Mouse (Mus musculus) liver, embryonic 13.5 days (tissue): ENCODE data around the gene Card6. TPM values are rescaled to one million over a fixed set of nuclear protein-coding genes. Genes with fewer than 3 reads are reported as not detected.

Source experiments
- ATAC-seq: fragments of 200-750 bp; cut with Nextera tagmentation; 2 replicates; pipeline ENCODE4 v1.8.0; 2017; ENCODE audit warnings: low read depth, mild to moderate bottlenecking, moderate number of reproducible peaks, moderate library complexity
- DNase-seq: peaks from one replicate; pipeline ENCODE4 v3.0.0; 2022
- H3K27ac ChIP-seq: fragments of 300-500 bp; sonication (generic); 2 replicates; pipeline ENCODE4 v1.5.1; 2015; ENCODE audit warnings: moderate library complexity, mild to moderate bottlenecking, inconsistent platforms
- H3K27me3 ChIP-seq: fragments of 300-500 bp; sonication (generic); 2 replicates; pipeline ENCODE4 v1.6.1; 2015; ENCODE audit warnings: mild to moderate bottlenecking, inconsistent platforms
- H3K36me3 ChIP-seq: fragments of 300-500 bp; sonication (generic); 2 replicates; pipeline ENCODE4 v1.6.1; 2015; ENCODE audit warnings: mild to moderate bottlenecking, inconsistent platforms
- H3K4me1 ChIP-seq: fragments of 300-500 bp; sonication (generic); replicated peaks from 2 replicates; pipeline ENCODE4 v1.6.1; 2015; ENCODE audit warnings: inconsistent platforms
- H3K4me2 ChIP-seq: fragments of 300-500 bp; sonication (generic); 2 replicates; pipeline ENCODE4 v1.6.1; 2015; ENCODE audit warnings: inconsistent platforms, mild to moderate bottlenecking, moderate library complexity
- H3K4me3 ChIP-seq: fragments of 300-500 bp; sonication (generic); replicated peaks from 2 replicates; pipeline ENCODE4 v1.5.1; 2015; ENCODE audit warnings: mild to moderate bottlenecking, inconsistent platforms
- H3K9ac ChIP-seq: fragments of 300-500 bp; sonication (generic); 2 replicates; pipeline ENCODE4 v1.6.1; 2015; ENCODE audit warnings: mild to moderate bottlenecking, inconsistent platforms
- H3K9me3 ChIP-seq: fragments of 300-500 bp; sonication (generic); replicated peaks from 2 replicates; pipeline ENCODE4 v1.6.1; 2016; ENCODE audit warnings: inconsistent platforms
- WGBS: fragments of 180-500 bp; shearing (Covaris S2); methylation state at CpG from one replicate; pipeline ENCODE4 v1.1.7; 2015; ENCODE audit not compliant: insufficient replicate concordance; 5-methylcytosine and 5-hydroxymethylcytosine counted together
- polyA plus RNA-seq: library from polyadenylated mRNA; unstranded; fragments of >200 nt; fragmentation: Nextera tagmentation; extraction: Ambion mirVana; gene quantifications from 2 replicates; pipeline ENCODE4 v1.2.1, GENCODE M21; 2015

Gene Card6
- polyA plus RNA-seq, 1 experiment from 2014 or later, result 0.41 TPM

- Histone ChIP-seq H3K9ac (no peak overlapping the region), H3K9me3 (no peaks in the 10 kb centered on the region), H3K27ac (peak overlapping the region; percentile 37; the same call in 1 of the 2 replicates), H3K27me3 (no peaks in the 10 kb centered on the region), H3K4me1 (peaks cover 56% of the 10 kb centered on the region), H3K4me2 (no peak overlapping the region), H3K36me3 (peaks cover 10% of the 10 kb centered on the region), H3K4me3 (no peak overlapping the region)
- no peak for DNase-seq
- WGBS, result 77% methylated on average over 12 of the region's 12 CpGs
- ATAC-seq, result no peak
Measured at GRCm38 (mm10) chr15:5129111-5129805, 20.9 kb upstream of the Card6 start.

GRCm38 (mm10) chr15:5128176-5128940 is 20.0 kb upstream of the Card6 start:
- WGBS, result 27% methylated on average over 5 of the region's 5 CpGs
- Histone ChIP-seq H3K36me3 (peaks cover 15% of the 10 kb centered on the region), H3K27me3 (no peaks in the 10 kb centered on the region), H3K9me3 (no peaks in the 10 kb centered on the region), H3K27ac (peak overlapping the region; percentile 60), H3K4me2 (no peak overlapping the region), H3K4me1 (peaks cover 55% of the 10 kb centered on the region), H3K4me3 (no peak overlapping the region), H3K9ac (peak overlapping the region; percentile 38; the same call in 1 of the 2 replicates)
- ATAC-seq (no peak), DNase-seq (no peak)

GRCm38 (mm10) chr15:5127487-5127886 is 19.1 kb upstream of the Card6 start:
- H3K27me3 ChIP-seq, result no peaks in the 10 kb centered on the region
- H3K4me2 ChIP-seq, result no peak overlapping the region
- 54% methylated on average over 2 of the region's 2 CpGs for WGBS
- ATAC-seq (no peak), DNase-seq (no peak)
- H3K27ac ChIP-seq, result peak overlapping the region; percentile 60
- no peak overlapping the region for H3K9ac ChIP-seq
- H3K4me1 ChIP-seq, result peaks cover 51% of the 10 kb centered on the region
- peaks cover 23% of the 10 kb centered on the region for H3K36me3 ChIP-seq
- no peaks in the 10 kb centered on the region for H3K9me3 ChIP-seq
- H3K4me3 ChIP-seq, result no peak overlapping the region

GRCm38 (mm10) chr15:5126456-5126855 is 18.1 kb upstream of the Card6 start:
- Histone ChIP-seq H3K27me3 (no peaks in the 10 kb centered on the region), H3K4me3 (no peak overlapping the region), H3K4me2 (no peak overlapping the region), H3K36me3 (peaks cover 34% of the 10 kb centered on the region), H3K9ac (no peak overlapping the region), H3K27ac (0 out of 2 replicates have a peak overlapping the region, but pooled peaks have one; percentile 6), H3K9me3 (no peaks in the 10 kb centered on the region), H3K4me1 (peaks cover 50% of the 10 kb centered on the region)
- 61% methylated on average over 4 of the region's 4 CpGs for WGBS
- DNase-seq (no peak), ATAC-seq (no peak)

GRCm38 (mm10) chr15:5121535-5122313 is 13.4 kb upstream of the Card6 start:
- Histone ChIP-seq H3K9ac (no peak overlapping the region), H3K27ac (peak overlapping the region; percentile 21; the same call in 1 of the 2 replicates), H3K4me3 (no peak overlapping the region), H3K27me3 (no peaks in the 10 kb centered on the region), H3K4me1 (peaks cover 43% of the 10 kb centered on the region), H3K4me2 (no peak overlapping the region), H3K36me3 (peaks cover 77% of the 10 kb centered on the region), H3K9me3 (no peaks in the 10 kb centered on the region)
- DNase-seq, result no peak
- WGBS, result 76% methylated on average over 12 of the region's 12 CpGs
- ATAC-seq, result no peak

GRCm38 (mm10) chr15:5119707-5120106 is 11.4 kb upstream of the Card6 start:
- DNase-seq (no peak), ATAC-seq (no peak)
- Histone ChIP-seq H3K36me3 (peaks cover 71% of the 10 kb centered on the region), H3K9ac (peak overlapping the region; percentile 29; the same call in 1 of the 2 replicates), H3K4me1 (peaks cover 47% of the 10 kb centered on the region), H3K4me2 (peak overlapping the region; percentile 93), H3K9me3 (no peaks in the 10 kb centered on the region), H3K27ac (peak overlapping the region; percentile 58), H3K4me3 (0 out of 2 replicates have a peak overlapping the region, but pooled peaks have one; percentile 84), H3K27me3 (no peaks in the 10 kb centered on the region)
- 87% methylated on average over 2 of the region's 2 CpGs for WGBS

- H3K4me2 ChIP-seq, result peak overlapping the region; percentile 93
- no peak for ATAC-seq
- H3K9ac ChIP-seq, result peak overlapping the region; percentile 93
Measured at GRCm38 (mm10) chr15:5119192-5119591, 10.9 kb upstream of the Card6 start.

GRCm38 (mm10) chr15:5118626-5119025 is 10.3 kb upstream of the Card6 start:
- DNase-seq (no peak), ATAC-seq (no peak)
- Histone ChIP-seq H3K4me2 (peak overlapping the region; percentile 93), H3K4me1 (peaks cover 58% of the 10 kb centered on the region), H3K27me3 (no peaks in the 10 kb centered on the region), H3K27ac (peak overlapping the region; percentile 58), H3K4me3 (peak overlapping the region; percentile 84), H3K36me3 (peaks cover 65% of the 10 kb centered on the region), H3K9me3 (no peaks in the 10 kb centered on the region), H3K9ac (peak overlapping the region; percentile 93)
- WGBS, result 62% methylated on average over 9 of the region's 9 CpGs

More at GRCm38 (mm10) chr15:5119192-5119591, 10.9 kb upstream of the Card6 start:
- Histone ChIP-seq H3K4me1 (peaks cover 52% of the 10 kb centered on the region), H3K4me3 (peak overlapping the region; percentile 84), H3K9me3 (no peaks in the 10 kb centered on the region), H3K36me3 (peaks cover 66% of the 10 kb centered on the region), H3K27ac (peak overlapping the region; percentile 58), H3K27me3 (no peaks in the 10 kb centered on the region)
- no peak for DNase-seq
- 54% methylated on average over 2 of the region's 2 CpGs for WGBS

GRCm38 (mm10) chr15:5117031-5117601 is 8.8 kb upstream of the Card6 start:
- ATAC-seq, result no peak
- peaks cover 73% of the 10 kb centered on the region for H3K4me1 ChIP-seq

GRCm38 (mm10) chr15:5116270-5117030 is 8.1 kb upstream of the Card6 start, which contains the start of gene Rpl37:
TSS of gene Rpl37 (plus strand) at chr15:5116645.
- Histone ChIP-seq H3K36me3 (peaks cover 43% of the 10 kb centered on the region), H3K9ac (peak within 1 kb of the TSS; percentile 93), H3K27me3 (no peaks in the 10 kb centered on the region), H3K4me2 (peak within 1 kb of the TSS; percentile 93), H3K4me1 (peaks cover 73% of the 10 kb centered on the region), H3K4me3 (peak within 1 kb of the TSS; percentile 84), H3K9me3 (no peaks in the 10 kb centered on the region), H3K27ac (peak within 1 kb of the TSS; percentile 91)
- peak; percentile 99 for DNase-seq
- under 1% methylated on average over 55 of the region's 55 CpGs for WGBS
- ATAC-seq, result peak; percentile 95

More at GRCm38 (mm10) chr15:5117031-5117601, 8.8 kb upstream of the Card6 start:
- no peaks in the 10 kb centered on the region for H3K27me3 ChIP-seq
- H3K4me3 ChIP-seq, result peak overlapping the region; percentile 84
- H3K4me2 ChIP-seq, result peak overlapping the region; percentile 93
- no peak for DNase-seq
- H3K9me3 ChIP-seq, result no peaks in the 10 kb centered on the region
- under 1% methylated on average over 22 of the region's 22 CpGs for WGBS
- peak overlapping the region; percentile 83 for H3K27ac ChIP-seq
- H3K36me3 ChIP-seq, result peaks cover 50% of the 10 kb centered on the region
- peak overlapping the region; percentile 93 for H3K9ac ChIP-seq
